Mouse (Mus musculus): Measurements from ENCODE around the gene Mta3. TPM values are rescaled to one million over a fixed set of nuclear protein-coding genes. Genes with fewer than 3 reads are reported as not detected.
A peak's percentile ranks its signal among the peaks of the same experiment; 100 is the strongest.

Mta3 gene
- 59.2 and 64.6 TPM in 2 replicates for total RNA-seq (2015; ENCODE audit: low replicate concordance)
- 52.6 and 67.6 TPM in 2 replicates for total RNA-seq (2017; ENCODE audit: low replicate concordance)

GRCm38 (mm10) chr17:83706116-83706593 lies at the start of gene Mta3:
Gene Mta3 (plus strand): TSS chr17:83706163.
- no peak for ATAC-seq (replicated peaks; ENCODE audit: low FRiP score, poor library complexity, severe bottlenecking)

- no peak for ATAC-seq (replicated peaks; ENCODE audit: low FRiP score, poor library complexity, severe bottlenecking)
Measured at GRCm38 (mm10) chr17:83657375-83657774, 48.6 kb upstream of the Mta3 start.

GRCm38 (mm10) chr17:83658943-83659342 lies 47.0 kb upstream of the Mta3 start:
- ATAC-seq (replicated peaks; ENCODE audit: low FRiP score, poor library complexity, severe bottlenecking): peak; percentile 89

GRCm38 (mm10) chr17:83664761-83665160 lies 41.2 kb upstream of the Mta3 start:
- no peak for ATAC-seq (replicated peaks; ENCODE audit: low FRiP score, poor library complexity, severe bottlenecking)

- ATAC-seq (replicated peaks; ENCODE audit: low FRiP score, poor library complexity, severe bottlenecking): peak; percentile 64; the same call in 1 of the 2 replicates
Measured at GRCm38 (mm10) chr17:83666597-83667287, 39.2 kb upstream of the Mta3 start.

GRCm38 (mm10) chr17:83667934-83668690 lies 37.9 kb upstream of the Mta3 start:
- ATAC-seq (replicated peaks; ENCODE audit: low FRiP score, poor library complexity, severe bottlenecking): no peak

- ATAC-seq (replicated peaks; ENCODE audit: low FRiP score, poor library complexity, severe bottlenecking): no peak
Measured at GRCm38 (mm10) chr17:83672685-83673084, 33.3 kb upstream of the Mta3 start.

- no peak for ATAC-seq (replicated peaks; ENCODE audit: low FRiP score, poor library complexity, severe bottlenecking)
Measured at GRCm38 (mm10) chr17:83677370-83677769, 28.6 kb upstream of the Mta3 start.

- ATAC-seq (replicated peaks; ENCODE audit: low FRiP score, poor library complexity, severe bottlenecking): no peak
Measured at GRCm38 (mm10) chr17:83681977-83682376, 24.0 kb upstream of the Mta3 start.

- ATAC-seq (replicated peaks; ENCODE audit: low FRiP score, poor library complexity, severe bottlenecking): peak; percentile 39; the same call in 1 of the 2 replicates
Measured at GRCm38 (mm10) chr17:83684475-83684874, 21.5 kb upstream of the Mta3 start.

GRCm38 (mm10) chr17:83690418-83690817 lies 15.5 kb upstream of the Mta3 start:
- ATAC-seq (replicated peaks; ENCODE audit: low FRiP score, poor library complexity, severe bottlenecking): no peak

- no peak for ATAC-seq (replicated peaks; ENCODE audit: low FRiP score, poor library complexity, severe bottlenecking)
Measured at GRCm38 (mm10) chr17:83691379-83691778, 14.6 kb upstream of the Mta3 start.

GRCm38 (mm10) chr17:83693941-83694340 lies 12.0 kb upstream of the Mta3 start:
- no peak for ATAC-seq (replicated peaks; ENCODE audit: low FRiP score, poor library complexity, severe bottlenecking)

GRCm38 (mm10) chr17:83695785-83696184 lies 10.2 kb upstream of the Mta3 start:
- no peak for ATAC-seq (replicated peaks; ENCODE audit: low FRiP score, poor library complexity, severe bottlenecking)

- no peak for ATAC-seq (replicated peaks; ENCODE audit: low FRiP score, poor library complexity, severe bottlenecking)
Measured at GRCm38 (mm10) chr17:83699062-83699724, 6.8 kb upstream of the Mta3 start.

GRCm38 (mm10) chr17:83700125-83700524 lies 5.8 kb upstream of the Mta3 start:
- ATAC-seq (replicated peaks; ENCODE audit: low FRiP score, poor library complexity, severe bottlenecking): no peak

- no peak for ATAC-seq (replicated peaks; ENCODE audit: low FRiP score, poor library complexity, severe bottlenecking)
Measured at GRCm38 (mm10) chr17:83704469-83704868, 1.5 kb upstream of the Mta3 start.

- peak; percentile 60 for ATAC-seq (replicated peaks; ENCODE audit: low FRiP score, poor library complexity, severe bottlenecking)
Measured at GRCm38 (mm10) chr17:83705352-83706115, 429 bp upstream of the Mta3 start.

GRCm38 (mm10) chr17:83706594-83707126 lies 697 bp downstream of the Mta3 start:
- ATAC-seq (replicated peaks; ENCODE audit: low FRiP score, poor library complexity, severe bottlenecking): peak; percentile 82

All from erythroblast, adult 5-6 weeks (primary cell).